Mouse (Mus musculus) limb, embryonic 15.5 days (tissue): ENCODE measurements around the gene Rpp25l. TPM values are rescaled to one million over a fixed set of nuclear protein-coding genes. Genes with fewer than 3 reads are reported as not detected.

Experiments
- ATAC-seq: fragments of 200-750 bp; cut with Nextera tagmentation; 2 replicates; pipeline ENCODE4 v1.8.0; 2017; ENCODE audit warnings: low read depth, moderate TSS enrichment; ENCODE audit not compliant: insufficient number of reproducible peaks, low FRiP score, low TSS enrichment
- H3K27ac ChIP-seq: fragments of 300-500 bp; sonication (generic); 2 replicates; pipeline ENCODE4 v1.5.1; 2015; ENCODE audit warnings: moderate library complexity, mild to moderate bottlenecking, inconsistent platforms
- H3K27me3 ChIP-seq: fragments of 300-500 bp; sonication (generic); 2 replicates; pipeline ENCODE4 v1.6.1; 2015; ENCODE audit warnings: inconsistent platforms
- H3K36me3 ChIP-seq: fragments of 300-500 bp; sonication (generic); 2 replicates; pipeline ENCODE4 v1.6.1; 2015; ENCODE audit warnings: inconsistent platforms
- H3K4me1 ChIP-seq: fragments of 300-500 bp; sonication (generic); 2 replicates; pipeline ENCODE4 v1.6.1; 2015; ENCODE audit warnings: inconsistent platforms
- H3K4me2 ChIP-seq: fragments of 300-500 bp; sonication (generic); 2 replicates; pipeline ENCODE4 v1.6.1; 2015; ENCODE audit warnings: mild to moderate bottlenecking, inconsistent platforms
- H3K4me3 ChIP-seq: fragments of 300-500 bp; sonication (generic); 2 replicates; pipeline ENCODE4 v1.5.1; 2015; ENCODE audit warnings: mild to moderate bottlenecking, inconsistent platforms
- H3K9ac ChIP-seq: fragments of 300-500 bp; sonication (generic); 2 replicates; pipeline ENCODE4 v1.6.1; 2015; ENCODE audit warnings: inconsistent platforms
- H3K9me3 ChIP-seq: fragments of 300-500 bp; sonication (generic); 2 replicates; pipeline ENCODE4 v1.6.1; 2016; ENCODE audit warnings: inconsistent platforms
- WGBS: fragments of 180-500 bp; shearing (Covaris S2); methylation state at CpG from one replicate; pipeline ENCODE4 v1.1.7; 2015; 5-methylcytosine and 5-hydroxymethylcytosine counted together
- polyA plus RNA-seq: library from polyadenylated mRNA; unstranded; fragments of >200 nt; fragmentation: Nextera tagmentation; extraction: Ambion mirVana; gene quantifications from 2 replicates; pipeline ENCODE4 v1.2.1, GENCODE M21; 2015

The Rpp25l gene
- polyA plus RNA-seq, 1 experiment from 2014 or later: 66.0 TPM

DNA sequence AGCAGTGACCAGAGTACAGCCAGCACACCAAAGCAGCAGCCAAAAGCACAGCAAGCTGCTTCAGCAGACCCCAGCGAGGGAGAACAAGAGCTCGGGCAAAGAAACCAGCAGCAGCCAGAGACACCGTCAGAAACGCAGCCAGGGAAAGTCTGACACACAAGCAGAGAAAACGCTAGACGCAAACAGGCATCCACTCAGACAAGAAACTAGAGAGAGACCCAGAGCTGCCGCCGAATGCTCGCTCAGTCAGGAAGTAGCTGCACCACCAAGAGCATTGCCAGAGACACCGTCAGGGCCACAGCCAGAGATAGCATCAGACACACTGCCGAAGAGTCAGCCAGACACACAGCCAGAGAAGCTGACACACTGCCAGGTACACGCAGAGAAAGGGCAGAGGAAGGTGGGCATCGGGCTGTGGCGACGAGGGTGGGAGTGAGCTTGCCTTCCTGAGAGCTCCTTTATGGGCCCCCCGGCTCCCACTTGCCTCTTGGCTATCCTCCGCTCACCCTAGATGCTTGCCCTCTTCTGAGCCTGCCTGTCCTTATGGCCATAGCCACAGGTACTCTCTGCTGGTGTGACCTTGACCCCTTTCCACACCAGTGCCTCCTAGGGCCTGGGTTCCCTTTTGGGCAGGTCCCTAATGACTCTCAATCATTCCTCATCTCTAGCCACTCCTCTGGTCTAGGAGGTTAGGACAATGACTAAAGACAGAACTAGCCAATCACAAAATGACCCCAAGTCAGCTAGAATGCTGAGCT is 36.9 kb downstream of the Rpp25l start:
- Histone ChIP-seq H3K9me3 (no peaks in the 10 kb centered on the region), H3K9ac (no peak overlapping the region), H3K27ac (no peak overlapping the region), H3K4me3 (no peak overlapping the region), H3K36me3 (no peaks in the 10 kb centered on the region), H3K27me3 (peaks cover 94% of the 10 kb centered on the region), H3K4me1 (peaks cover 41% of the 10 kb centered on the region), H3K4me2 (no peak overlapping the region)
- no peak for ATAC-seq
- 48% methylated on average over 17 of the region's 17 CpGs for WGBS

DNA sequence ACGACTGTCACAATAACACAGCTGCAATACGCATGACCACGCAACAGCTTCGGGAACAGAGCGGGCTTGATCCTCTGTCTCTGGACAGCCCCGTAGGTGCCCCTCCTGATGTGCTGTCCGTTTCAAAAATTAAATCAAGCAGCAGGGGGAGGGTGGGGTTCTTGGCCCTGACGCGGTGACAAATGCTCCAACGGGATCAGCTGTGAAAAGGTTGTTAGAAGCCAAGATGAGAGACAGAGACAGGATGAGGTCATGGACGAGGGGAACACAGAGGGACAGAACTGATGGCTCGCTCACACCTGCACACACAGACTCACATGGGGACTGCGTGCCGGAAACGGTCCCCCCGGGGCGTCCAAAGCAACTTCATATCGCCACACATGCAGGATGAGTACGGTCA is 40.1 kb downstream of the Rpp25l start:
- no peak overlapping the region for H3K27ac ChIP-seq
- H3K9ac ChIP-seq: no peak overlapping the region
- 63% methylated on average over 19 of the region's 19 CpGs for WGBS
- no peak overlapping the region for H3K4me3 ChIP-seq
- no peaks in the 10 kb centered on the region for H3K9me3 ChIP-seq
- no peaks in the 10 kb centered on the region for H3K36me3 ChIP-seq
- H3K4me1 ChIP-seq: peaks cover 36% of the 10 kb centered on the region
- no peak overlapping the region for H3K4me2 ChIP-seq
- ATAC-seq: no peak
- H3K27me3 ChIP-seq: peaks cover 90% of the 10 kb centered on the region

DNA sequence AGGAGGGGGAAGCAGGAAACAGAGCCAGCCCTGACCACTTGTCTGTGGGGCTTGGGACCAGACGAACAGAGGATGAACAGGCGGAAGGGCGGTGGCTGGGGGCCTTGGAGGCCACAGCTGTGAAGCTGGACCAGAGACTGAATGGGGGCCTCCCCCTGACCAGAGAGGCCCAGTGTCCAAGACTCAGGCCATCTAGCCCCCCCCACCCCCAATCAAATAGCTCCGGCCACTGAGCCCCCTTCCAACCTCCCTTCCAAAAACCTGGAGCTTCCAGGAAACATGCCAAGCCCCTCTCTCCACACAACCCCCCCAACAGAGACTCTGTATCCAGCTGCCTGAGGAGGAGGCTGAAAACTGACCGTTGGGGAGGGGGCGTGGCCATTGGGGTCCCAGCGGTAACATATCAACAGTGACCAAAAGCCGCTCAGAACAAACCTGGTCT is 40.8 kb downstream of the Rpp25l start:
- H3K9me3 ChIP-seq: no peaks in the 10 kb centered on the region
- H3K36me3 ChIP-seq: no peaks in the 10 kb centered on the region
- H3K4me1 ChIP-seq: peaks cover 35% of the 10 kb centered on the region
- H3K4me3 ChIP-seq: no peak overlapping the region
- H3K27ac ChIP-seq: no peak overlapping the region
- WGBS: 29% methylated on average over 8 of the region's 8 CpGs
- H3K27me3 ChIP-seq: peaks cover 87% of the 10 kb centered on the region
- H3K9ac ChIP-seq: no peak overlapping the region
- no peak overlapping the region for H3K4me2 ChIP-seq
- ATAC-seq: no peak

DNA sequence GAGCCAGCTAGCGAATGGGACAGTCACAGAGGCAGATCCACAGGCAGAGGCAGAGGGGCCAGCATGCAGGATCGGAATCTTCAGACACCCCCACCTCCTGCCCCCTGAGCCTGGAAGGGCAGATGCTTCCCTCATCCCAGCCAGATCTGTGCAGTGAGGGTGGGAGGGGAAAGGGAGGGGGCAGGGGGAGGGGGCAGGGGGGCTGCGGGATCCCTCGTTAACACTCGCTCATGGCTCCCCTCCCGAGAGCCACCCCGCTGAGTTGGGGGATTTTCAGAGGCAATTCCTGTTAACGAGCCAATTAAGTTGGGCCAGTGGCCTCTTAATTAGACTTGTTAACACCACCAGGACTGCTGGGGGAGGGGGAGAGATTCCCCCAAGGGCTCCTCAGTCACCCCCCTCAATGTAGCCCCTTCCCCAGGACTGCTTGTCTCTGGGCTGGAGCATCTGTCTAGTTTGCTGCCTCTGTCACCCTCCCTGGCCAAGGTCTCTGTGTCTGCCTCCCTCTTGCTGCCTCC is 41.3 kb downstream of the Rpp25l start:
- Histone ChIP-seq H3K27me3 (peaks cover 82% of the 10 kb centered on the region), H3K36me3 (no peaks in the 10 kb centered on the region), H3K9ac (no peak overlapping the region), H3K27ac (no peak overlapping the region), H3K4me1 (peaks cover 29% of the 10 kb centered on the region), H3K4me3 (no peak overlapping the region), H3K4me2 (no peak overlapping the region), H3K9me3 (no peaks in the 10 kb centered on the region)
- no peak for ATAC-seq
- 8% methylated on average over 8 of the region's 8 CpGs for WGBS

GRCm38 (mm10) chr4:41671500-41671899 is 41.8 kb downstream of the Rpp25l start:
- Histone ChIP-seq H3K4me2 (no peak overlapping the region), H3K4me3 (no peak overlapping the region), H3K27me3 (peaks cover 79% of the 10 kb centered on the region), H3K9me3 (no peaks in the 10 kb centered on the region), H3K36me3 (no peaks in the 10 kb centered on the region), H3K27ac (no peak overlapping the region), H3K9ac (no peak overlapping the region), H3K4me1 (peaks cover 28% of the 10 kb centered on the region)
- ATAC-seq: no peak
- 18% methylated on average over 5 of the region's 5 CpGs for WGBS

DNA sequence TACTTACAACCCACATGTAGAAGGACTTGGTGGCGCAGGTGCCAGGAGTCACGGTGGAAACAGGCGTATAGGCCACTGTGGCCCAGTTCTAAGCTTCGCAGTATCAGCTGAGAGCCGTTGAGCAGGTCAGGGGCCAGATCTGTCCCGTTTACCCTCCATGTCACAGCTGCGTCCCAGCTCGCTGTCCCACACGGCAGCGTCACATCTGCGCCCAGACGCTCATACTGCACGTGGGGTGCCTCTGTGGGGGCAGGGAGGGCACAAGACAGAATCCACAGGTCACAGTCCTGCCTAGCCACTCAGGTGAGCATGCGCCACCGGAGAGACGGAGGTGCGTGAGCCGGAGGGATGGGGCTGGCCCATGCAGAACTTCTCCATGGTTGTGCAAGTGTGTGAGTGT is 42.5 kb downstream of the Rpp25l start:
- peaks cover 23% of the 10 kb centered on the region for H3K4me1 ChIP-seq
- 78% methylated on average over 18 of the region's 18 CpGs for WGBS
- H3K36me3 ChIP-seq: no peaks in the 10 kb centered on the region
- no peaks in the 10 kb centered on the region for H3K9me3 ChIP-seq
- H3K27me3 ChIP-seq: peaks cover 77% of the 10 kb centered on the region
- no peak for ATAC-seq
- H3K9ac ChIP-seq: no peak overlapping the region
- no peak overlapping the region for H3K27ac ChIP-seq
- no peak overlapping the region for H3K4me2 ChIP-seq
- no peak overlapping the region for H3K4me3 ChIP-seq

DNA sequence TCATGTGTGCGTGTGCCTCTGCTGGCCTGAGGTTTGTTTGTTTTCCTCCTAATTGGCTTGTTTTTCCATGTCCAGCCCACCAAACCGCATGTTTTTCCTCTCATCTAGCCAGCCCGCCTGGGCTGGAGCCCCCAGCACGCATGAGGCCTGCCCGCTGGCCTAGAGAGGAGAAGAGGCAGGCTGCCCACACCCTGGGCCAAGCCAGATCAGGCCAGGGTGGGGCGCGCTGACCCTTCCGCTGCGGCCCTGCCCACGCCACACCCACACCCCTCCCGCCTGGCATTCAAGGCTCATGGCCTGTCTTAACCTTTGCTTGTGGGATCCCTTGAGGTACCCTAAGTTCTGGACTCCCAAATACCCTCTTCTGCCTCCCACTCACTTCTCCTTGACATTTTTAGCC is 46.7 kb downstream of the Rpp25l start:
- Histone ChIP-seq H3K4me2 (no peak overlapping the region), H3K9me3 (no peaks in the 10 kb centered on the region), H3K27ac (no peak overlapping the region), H3K36me3 (no peaks in the 10 kb centered on the region), H3K27me3 (peaks cover 71% of the 10 kb centered on the region), H3K4me3 (no peak overlapping the region), H3K4me1 (peaks cover 38% of the 10 kb centered on the region), H3K9ac (no peak overlapping the region)
- ATAC-seq: no peak
- 74% methylated on average over 11 of the region's 11 CpGs for WGBS

- Histone ChIP-seq H3K4me3 (no peak overlapping the region), H3K27me3 (peaks cover 61% of the 10 kb centered on the region), H3K9ac (no peak overlapping the region), H3K4me1 (peaks cover 49% of the 10 kb centered on the region), H3K9me3 (no peaks in the 10 kb centered on the region), H3K27ac (no peak overlapping the region), H3K4me2 (no peak overlapping the region), H3K36me3 (no peaks in the 10 kb centered on the region)
- 4% methylated on average over 3 of the region's 8 CpGs for WGBS
- no peak for ATAC-seq
These were observed 48.2 kb downstream of the Rpp25l start for GRCm38 (mm10) chr4:41665009-41665675.

GRCm38 (mm10) chr4:41664533-41664932 is 48.8 kb downstream of the Rpp25l start:
- H3K27ac ChIP-seq: no peak overlapping the region
- peaks cover 54% of the 10 kb centered on the region for H3K4me1 ChIP-seq
- 22% methylated on average over 7 of the region's 7 CpGs for WGBS
- no peaks in the 10 kb centered on the region for H3K9me3 ChIP-seq
- no peaks in the 10 kb centered on the region for H3K36me3 ChIP-seq
- H3K4me2 ChIP-seq: no peak overlapping the region
- no peak overlapping the region for H3K4me3 ChIP-seq
- no peak for ATAC-seq
- H3K27me3 ChIP-seq: peaks cover 60% of the 10 kb centered on the region
- H3K9ac ChIP-seq: no peak overlapping the region

- Histone ChIP-seq H3K9ac (no peak overlapping the region), H3K9me3 (no peaks in the 10 kb centered on the region), H3K4me2 (no peak overlapping the region), H3K36me3 (no peaks in the 10 kb centered on the region), H3K4me1 (peaks cover 63% of the 10 kb centered on the region), H3K4me3 (no peak overlapping the region), H3K27me3 (peaks cover 58% of the 10 kb centered on the region), H3K27ac (no peak overlapping the region)
- whole genome bisulfite sequencing: 21% methylated on average over 9 of the region's 9 CpGs
- ATAC-seq: no peak
These were observed 49.7 kb downstream of the Rpp25l start for GRCm38 (mm10) chr4:41663614-41664013.

GRCm38 (mm10) chr4:41662723-41663122 is 50.6 kb downstream of the Rpp25l start:
- H3K4me1 ChIP-seq: peaks cover 71% of the 10 kb centered on the region
- H3K27ac ChIP-seq: no peak overlapping the region
- no peaks in the 10 kb centered on the region for H3K9me3 ChIP-seq
- 36% methylated on average over 11 of the region's 11 CpGs for WGBS
- H3K36me3 ChIP-seq: no peaks in the 10 kb centered on the region
- no peak overlapping the region for H3K4me2 ChIP-seq
- H3K4me3 ChIP-seq: no peak overlapping the region
- no peak overlapping the region for H3K9ac ChIP-seq
- H3K27me3 ChIP-seq: peaks cover 58% of the 10 kb centered on the region
- no peak for ATAC-seq
